Comparison of ENCODE assay signal across 20 mouse cellular contexts in genomic region chr16:71643223-71643622, GRCm38 (mm10).
DNase-seq lines count a peak whose midpoint lies in the region; ATAC-seq and TF ChIP-seq lines count a peak whose summit lies in the region.
"Had no signal": no experiment of that assay in that cellular context is flagged by ENCODE, and none has a peak within 500 bp of the region (broad histone marks: within the 10 kb centered on the region; RNA-seq: fewer than 3 reads in every experiment).

No protein-coding gene starts in this region.

- H3K27ac ChIP-seq in hindbrain, embryonic 16.5 days (ENCODE audit: low read depth, low read length): no peak overlapping the region
- no peak overlapping the region for H3K27ac ChIP-seq in hindbrain, embryonic 12.5 days
- no peak overlapping the region for H3K27ac ChIP-seq in midbrain, postnatal 0 days (ENCODE audit: low read depth, low read length)
- H3K27ac ChIP-seq in midbrain, embryonic 13.5 days: no peak overlapping the region
- no peak overlapping the region for H3K27ac ChIP-seq in forebrain, embryonic 14.5 days (ENCODE audit: low read depth, low read length)
- H3K27ac ChIP-seq: heart, embryonic 10.5 days; macrophage; midbrain, embryonic 15.5 days had no signal

- no peak overlapping the region for H3K4me2 ChIP-seq in hindbrain, embryonic 16.5 days (ENCODE audit: low read length)
- no peak overlapping the region for H3K4me2 ChIP-seq in hindbrain, embryonic 12.5 days (replicated peaks)
- H3K4me2 ChIP-seq in midbrain, postnatal 0 days (ENCODE audit: low read depth, low read length, poor library complexity, severe bottlenecking): no peak overlapping the region
- no peak overlapping the region for H3K4me2 ChIP-seq in midbrain, embryonic 13.5 days (replicated peaks)
- H3K4me2 ChIP-seq in forebrain, embryonic 14.5 days (ENCODE audit: low read length): no peak overlapping the region
- H3K4me2 ChIP-seq: midbrain, embryonic 15.5 days had no signal

- H3K4me1 ChIP-seq in hindbrain, embryonic 16.5 days (ENCODE audit: control insufficient read depth, insufficient read depth, low read depth, low read length): no peaks in the 10 kb centered on the region
- no peaks in the 10 kb centered on the region for H3K4me1 ChIP-seq in hindbrain, embryonic 12.5 days
- no peaks in the 10 kb centered on the region for H3K4me1 ChIP-seq in midbrain, postnatal 0 days (ENCODE audit: insufficient read depth, low read length)
- H3K4me1 ChIP-seq in midbrain, embryonic 13.5 days (replicated peaks): no peaks in the 10 kb centered on the region
- peaks cover 4% of the 10 kb centered on the region for H3K4me1 ChIP-seq in forebrain, embryonic 14.5 days (ENCODE audit: control insufficient read depth, insufficient read depth, low read length)
- H3K4me1 ChIP-seq: heart, embryonic 10.5 days; midbrain, embryonic 15.5 days had no signal

- peak; percentile 34; the same call in 1 of the 2 replicates for ATAC-seq in hindbrain, embryonic 16.5 days
- no peak for ATAC-seq in hindbrain, embryonic 12.5 days (ENCODE audit: low FRiP score)
- ATAC-seq in midbrain, postnatal 0 days (ENCODE audit: low FRiP score): no peak
- ATAC-seq in midbrain, embryonic 13.5 days: no peak
- ATAC-seq in forebrain, embryonic 14.5 days: peak; percentile 95
- no peak for ATAC-seq in erythroid progenitor cell, adult 5-6 weeks (replicated peaks; ENCODE audit: low FRiP score, poor library complexity, severe bottlenecking)
- ATAC-seq: activated CD4-positive, CD25-positive, alpha-beta regulatory T cell, adult 4 months; inflammation-experienced regulatory T-cells, adult 6 months; midbrain, embryonic 15.5 days; Patski had no signal

- 37% methylated on average over 6 of the region's 6 CpGs for WGBS in hindbrain, embryonic 16.5 days
- WGBS in hindbrain, embryonic 12.5 days: 60% methylated on average over 6 of the region's 6 CpGs
- WGBS in midbrain, postnatal 0 days: 43% methylated on average over 6 of the region's 6 CpGs
- WGBS in midbrain, embryonic 13.5 days: 36% methylated on average over 6 of the region's 6 CpGs
- 20% methylated on average over 6 of the region's 6 CpGs for WGBS in forebrain, embryonic 14.5 days

- no peaks in the 10 kb centered on the region for H3K36me3 ChIP-seq in hindbrain, embryonic 16.5 days (ENCODE audit: control insufficient read depth, insufficient read depth, low read length)
- H3K36me3 ChIP-seq in hindbrain, embryonic 12.5 days: no peaks in the 10 kb centered on the region
- no peaks in the 10 kb centered on the region for H3K36me3 ChIP-seq in midbrain, postnatal 0 days (ENCODE audit: insufficient read depth, low read length)
- no peaks in the 10 kb centered on the region for H3K36me3 ChIP-seq in midbrain, embryonic 13.5 days
- no peaks in the 10 kb centered on the region for H3K36me3 ChIP-seq in forebrain, embryonic 14.5 days (ENCODE audit: control insufficient read depth, insufficient read depth, low read length)
- H3K36me3 ChIP-seq: heart, embryonic 10.5 days; midbrain, embryonic 15.5 days had no signal

- TF ChIP-seq CTCF in midbrain, postnatal 0 days (IDR thresholded peaks at IDR 0.05): no peak

- DNase-seq in midbrain, postnatal 0 days (ENCODE audit: low spot score): peak; percentile 71
- peak; percentile 89 for DNase-seq in forebrain, embryonic 14.5 days (ENCODE audit: low spot score)
- peak; percentile 19 to 39 for DNase-seq in layer of hippocampus, postnatal 14 days (ENCODE audit: low spot score in 2 of 2)
- DNase-seq: adrenal gland, postnatal 25 days; heart, postnatal 10 days; kidney, adult 8-10 months; lung, adult 2 months; right cerebral cortex, adult 18-20 months; thymus, postnatal 14 days had no signal

- no peak overlapping the region for H3K4me3 ChIP-seq in hindbrain, embryonic 16.5 days (ENCODE audit: low read length)
- no peak overlapping the region for H3K4me3 ChIP-seq in hindbrain, embryonic 12.5 days
- H3K4me3 ChIP-seq in midbrain, postnatal 0 days (ENCODE audit: low read depth, low read length): no peak overlapping the region
- no peak overlapping the region for H3K4me3 ChIP-seq in midbrain, embryonic 13.5 days (replicated peaks)
- H3K4me3 ChIP-seq in forebrain, embryonic 14.5 days (ENCODE audit: low read depth, low read length): no peak overlapping the region
- H3K4me3 ChIP-seq: erythroblast, embryonic 14.5 days; heart, embryonic 10.5 days; midbrain, embryonic 15.5 days had no signal

- no peak overlapping the region for H3K9ac ChIP-seq in hindbrain, embryonic 16.5 days (ENCODE audit: low read depth, low read length)
- H3K9ac ChIP-seq in hindbrain, embryonic 12.5 days: no peak overlapping the region
- H3K9ac ChIP-seq in midbrain, postnatal 0 days (replicated peaks; ENCODE audit: low read length, poor library complexity, severe bottlenecking): no peak overlapping the region
- H3K9ac ChIP-seq in midbrain, embryonic 13.5 days (replicated peaks): no peak overlapping the region
- no peak overlapping the region for H3K9ac ChIP-seq in forebrain, embryonic 14.5 days (ENCODE audit: low read length)
- H3K9ac ChIP-seq: midbrain, embryonic 15.5 days had no signal

- H3K9me3 ChIP-seq in hindbrain, embryonic 16.5 days (ENCODE audit: control insufficient read depth, low read length): no peaks in the 10 kb centered on the region
- no peaks in the 10 kb centered on the region for H3K9me3 ChIP-seq in hindbrain, embryonic 12.5 days (replicated peaks)
- H3K9me3 ChIP-seq in midbrain, postnatal 0 days (ENCODE audit: low read length): no peaks in the 10 kb centered on the region
- no peaks in the 10 kb centered on the region for H3K9me3 ChIP-seq in midbrain, embryonic 13.5 days
- no peaks in the 10 kb centered on the region for H3K9me3 ChIP-seq in forebrain, embryonic 14.5 days (replicated peaks; ENCODE audit: control insufficient read depth, low read length)
- H3K9me3 ChIP-seq: heart, embryonic 10.5 days; midbrain, embryonic 15.5 days had no signal

- H3K27me3 ChIP-seq in hindbrain, embryonic 16.5 days (replicated peaks; ENCODE audit: control insufficient read depth, insufficient read depth, low read length): no peaks in the 10 kb centered on the region
- no peaks in the 10 kb centered on the region for H3K27me3 ChIP-seq in hindbrain, embryonic 12.5 days
- H3K27me3 ChIP-seq in midbrain, postnatal 0 days (ENCODE audit: insufficient read depth, low read length): no peaks in the 10 kb centered on the region
- no peaks in the 10 kb centered on the region for H3K27me3 ChIP-seq in midbrain, embryonic 13.5 days
- H3K27me3 ChIP-seq in forebrain, embryonic 14.5 days (replicated peaks; ENCODE audit: control insufficient read depth, insufficient read depth, low read length): no peaks in the 10 kb centered on the region
- H3K27me3 ChIP-seq: midbrain, embryonic 15.5 days; Patski had no signal

Comparison
In these comparisons a context has a peak if more than half of its experiments do, and no peak if none do; other contexts are left out.
1. ATAC-seq: peak in hindbrain, embryonic 16.5 days (single experiment) and forebrain, embryonic 14.5 days (single experiment); none in hindbrain, embryonic 12.5 days (single experiment), midbrain, postnatal 0 days (single experiment), midbrain, embryonic 13.5 days (single experiment) and erythroid progenitor cell, adult 5-6 weeks (single experiment).
2. DNase-seq: peak in every context shown above with its lines; median percentile 89 in forebrain, embryonic 14.5 days; 71 in midbrain, postnatal 0 days; 29 in layer of hippocampus, postnatal 14 days.